Mouse (Mus musculus) frontal cortex, postnatal 10 days (tissue): ENCODE measurements around the gene Txnrd1.

Experiments
- DNase-seq, 2 experiments: peaks; one replicate each; pipeline ENCODE4 v3.0.0; 2022; ENCODE audit warnings: low spot score in 2 of 2, mixed read lengths in 1 of 2

The Txnrd1 gene

GRCm38 (mm10) chr10:82913772-82914171 is 80.0 kb downstream of the Txnrd1 start:
- no peak for DNase-seq

GRCm38 (mm10) chr10:82918675-82919074 is 84.9 kb downstream of the Txnrd1 start:
- no peak for DNase-seq

- DNase-seq = no peak
Measured at GRCm38 (mm10) chr10:82919404-82919980, 85.7 kb downstream of the Txnrd1 start.

GRCm38 (mm10) chr10:82923547-82923946 is 89.8 kb downstream of the Txnrd1 start:
- no peak for DNase-seq

GRCm38 (mm10) chr10:82924750-82925149 is 91.0 kb downstream of the Txnrd1 start:
- no peak for DNase-seq

- DNase-seq = no peak
Measured at GRCm38 (mm10) chr10:82925624-82926023, 91.9 kb downstream of the Txnrd1 start.

- no peak for DNase-seq
Measured at GRCm38 (mm10) chr10:82935018-82935633, 101.4 kb downstream of the Txnrd1 start.

- no peak for DNase-seq
Measured at GRCm38 (mm10) chr10:82935774-82936173, 102.0 kb downstream of the Txnrd1 start.
